Mouse (Mus musculus) lung, adult 18-20 months (tissue): ENCODE measurements around the gene Psd.

Source experiments
- DNase-seq, 2 experiments: peaks; one replicate each; pipeline ENCODE4 v3.0.0; 2022; ENCODE audit warnings: mixed read lengths in 2 of 2

The Psd gene

DNA sequence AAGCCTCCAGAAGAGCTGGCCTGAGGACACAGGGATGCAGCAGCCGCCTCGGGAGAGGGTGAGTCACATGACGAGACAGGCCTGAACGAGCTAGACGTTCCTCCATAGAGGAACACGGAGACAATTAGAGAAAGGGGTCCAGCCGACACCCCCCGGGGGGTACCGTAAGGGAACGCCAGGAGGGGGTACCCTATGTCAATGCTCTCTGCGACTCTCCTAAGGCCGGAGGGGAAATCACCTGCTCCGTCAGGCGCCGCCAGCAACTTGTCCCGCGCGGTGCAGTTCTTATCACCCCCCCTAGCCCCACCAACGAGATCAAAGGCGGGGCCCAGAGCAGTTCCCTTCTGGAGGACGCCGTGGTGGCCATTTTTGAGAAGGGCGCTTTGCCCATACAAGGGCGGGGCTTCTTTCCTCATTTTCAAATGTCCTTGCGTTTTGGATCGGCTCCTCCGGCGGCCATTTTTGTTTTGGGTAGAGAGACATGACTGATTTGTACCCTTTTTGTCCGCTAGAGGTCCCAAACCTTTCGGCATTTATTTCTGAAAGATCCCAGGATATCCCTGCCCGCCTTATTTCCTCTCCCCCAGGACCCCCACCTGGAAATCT lies 11.5 kb upstream of the Psd start, which contains the start of gene Cuedc2:
Gene Cuedc2 (minus strand): TSS at position 372 of the 606 bp plus-strand sequence.
- peak; percentile 97 for DNase-seq

DNA sequence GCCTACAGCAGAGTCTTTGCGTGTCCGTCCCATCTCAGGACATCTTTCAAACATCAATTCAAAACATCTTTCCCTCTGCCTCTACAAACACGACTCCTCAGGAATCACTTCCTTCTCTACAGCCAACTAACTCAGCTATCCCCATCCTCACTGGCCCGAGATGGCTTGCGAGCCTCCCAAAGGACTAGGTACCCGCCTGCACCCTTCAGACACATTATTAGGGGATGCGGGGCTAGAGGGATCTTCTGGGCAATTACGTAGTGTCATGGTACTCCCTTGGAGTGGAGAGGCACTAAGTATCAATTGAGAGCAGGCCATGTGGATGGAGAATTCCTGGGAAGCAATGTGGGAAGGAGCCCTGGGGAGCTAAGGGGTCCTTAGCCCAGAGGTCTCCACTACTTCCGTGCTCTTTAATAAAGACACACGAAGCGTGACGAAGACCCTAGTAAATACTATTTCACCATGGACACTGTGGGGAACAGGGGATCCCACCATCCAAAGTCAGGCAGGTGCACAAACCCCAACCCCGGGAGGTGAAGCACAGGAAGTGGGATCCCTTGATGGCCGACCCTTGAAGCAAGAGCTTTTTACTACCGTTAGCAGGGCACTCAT lies 10.9 kb upstream of the Psd start:
- DNase-seq: no peak

DNA sequence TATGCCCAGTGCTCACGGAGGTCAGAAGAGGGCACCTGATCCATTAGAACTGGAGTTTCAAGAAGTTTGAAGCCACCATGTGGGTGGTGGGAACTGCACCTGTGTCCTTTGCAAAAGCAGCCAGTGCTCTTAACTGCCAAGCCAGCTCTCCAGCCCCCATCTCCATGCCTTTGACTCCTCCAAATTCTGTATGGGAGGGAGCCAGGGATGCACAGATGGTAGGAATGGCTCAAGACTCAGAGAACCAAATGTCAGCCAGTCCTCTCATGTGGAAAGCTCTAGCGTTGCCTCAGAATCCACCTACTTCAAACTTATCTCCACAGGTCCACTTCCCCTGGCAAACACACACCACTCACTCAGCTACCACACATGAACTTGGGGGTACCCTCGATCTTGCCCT lies 7.0 kb upstream of the Psd start:
- no peak for DNase-seq

DNA sequence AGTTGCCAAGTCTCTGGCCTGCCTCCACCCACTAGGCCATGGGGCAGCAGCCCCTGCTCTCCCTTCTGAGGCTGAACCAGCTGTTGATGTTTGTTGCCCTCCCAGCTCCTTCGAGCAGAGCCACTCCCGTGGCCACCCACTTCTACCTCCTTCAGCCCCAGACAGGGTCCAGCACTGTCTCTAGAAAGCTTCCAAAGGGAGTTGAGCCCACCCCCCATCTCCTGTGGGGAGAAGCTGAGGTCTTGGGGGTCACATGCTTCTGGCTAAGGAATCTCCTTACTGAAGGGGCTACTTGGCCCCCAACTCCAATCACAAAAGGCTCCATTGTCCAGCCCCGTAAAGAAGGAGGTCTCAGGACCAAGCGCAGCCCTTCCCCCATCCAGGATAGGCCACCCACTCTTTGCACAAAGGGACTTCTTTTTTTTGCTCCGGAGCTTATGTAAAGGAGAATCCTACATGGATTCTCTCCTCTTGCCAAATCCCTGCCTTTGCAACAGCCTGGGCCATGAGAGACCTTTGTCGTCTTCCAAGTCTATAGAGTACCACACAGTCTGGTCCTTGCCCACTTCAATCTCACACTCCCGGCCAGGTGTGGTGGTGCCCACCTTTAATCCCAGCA lies 5.9 kb upstream of the Psd start:
- no peak for DNase-seq

DNA sequence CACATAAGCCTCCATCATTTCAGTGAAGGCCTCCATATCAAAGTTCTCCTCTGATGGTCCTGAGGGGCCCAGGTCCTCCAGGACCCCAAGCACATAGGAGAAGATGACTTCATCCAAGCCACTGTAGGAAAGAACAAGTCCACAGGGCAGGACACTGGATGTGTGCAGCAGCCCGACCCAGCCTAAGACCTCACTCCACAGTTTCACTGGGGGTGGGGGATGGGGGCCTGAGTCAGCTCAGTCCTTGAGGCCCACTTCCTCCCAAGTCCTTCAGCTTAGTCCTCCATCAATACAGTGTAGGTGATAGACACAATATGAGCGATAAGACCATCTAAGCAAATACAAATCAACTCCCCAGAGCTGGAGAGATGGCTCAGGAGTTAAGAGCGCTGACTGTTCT lies 5.0 kb upstream of the Psd start:
- DNase-seq: no peak

DNA sequence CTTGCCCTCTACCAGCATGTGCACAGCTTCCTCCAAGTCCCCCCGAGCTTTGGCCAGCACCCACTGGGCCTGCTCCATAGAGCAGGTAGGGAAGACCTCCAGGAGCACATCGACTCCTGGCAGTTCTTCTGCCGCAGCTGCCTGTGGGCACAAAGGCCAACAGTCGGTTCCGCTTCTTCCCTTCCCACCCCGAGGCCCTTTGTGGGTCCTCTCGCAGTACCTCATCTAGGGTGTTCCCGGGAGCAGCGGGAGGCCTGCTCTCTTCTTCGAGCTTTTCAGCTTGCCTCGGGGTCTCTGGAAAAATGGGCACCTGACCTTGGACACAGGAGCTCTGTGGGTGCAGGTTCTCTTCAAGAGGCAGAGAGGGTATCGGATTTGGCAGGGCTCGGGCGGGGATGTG lies 4.4 kb upstream of the Psd start:
- no peak for DNase-seq

DNA sequence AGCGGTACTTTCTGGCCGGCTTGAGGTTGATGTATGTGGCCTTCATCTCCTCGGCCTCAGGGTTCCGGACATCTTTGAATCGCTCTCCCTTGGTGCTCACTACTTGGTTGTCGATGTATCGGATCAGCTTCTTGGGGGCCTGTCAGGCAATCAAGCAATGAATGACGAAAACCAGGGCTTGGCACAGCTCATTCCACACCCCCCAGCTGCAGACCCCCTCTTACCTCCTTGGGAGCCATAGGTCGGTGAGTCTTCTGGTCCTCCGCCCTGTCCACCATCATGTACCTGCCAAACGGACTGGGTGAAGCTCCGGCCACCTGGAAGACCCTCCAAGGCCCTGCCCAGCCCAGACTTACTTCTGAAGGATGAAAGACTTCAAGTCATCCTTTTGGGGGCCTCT lies 3.7 kb upstream of the Psd start:
- DNase-seq: no peak

DNA sequence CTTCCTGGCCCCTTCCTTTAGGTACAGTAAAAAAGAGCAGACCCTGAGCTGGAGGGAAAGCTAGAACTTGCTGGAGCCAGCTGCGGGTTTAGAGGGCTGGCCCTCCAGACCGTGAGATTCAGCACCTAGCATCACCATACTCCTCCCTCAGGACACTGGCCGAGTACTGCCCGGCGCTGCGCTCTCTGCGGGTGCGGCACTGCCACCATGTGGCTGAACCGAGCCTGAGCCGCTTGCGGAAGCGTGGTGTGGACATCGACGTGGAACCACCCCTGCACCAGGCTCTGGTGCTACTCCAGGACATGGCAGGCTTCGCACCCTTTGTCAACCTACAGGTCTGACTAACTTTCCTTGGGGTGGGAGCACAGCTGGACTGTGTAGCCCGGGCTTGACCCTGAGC lies 3.0 kb upstream of the Psd start:
- peak; percentile 85 to 88 for DNase-seq

DNA sequence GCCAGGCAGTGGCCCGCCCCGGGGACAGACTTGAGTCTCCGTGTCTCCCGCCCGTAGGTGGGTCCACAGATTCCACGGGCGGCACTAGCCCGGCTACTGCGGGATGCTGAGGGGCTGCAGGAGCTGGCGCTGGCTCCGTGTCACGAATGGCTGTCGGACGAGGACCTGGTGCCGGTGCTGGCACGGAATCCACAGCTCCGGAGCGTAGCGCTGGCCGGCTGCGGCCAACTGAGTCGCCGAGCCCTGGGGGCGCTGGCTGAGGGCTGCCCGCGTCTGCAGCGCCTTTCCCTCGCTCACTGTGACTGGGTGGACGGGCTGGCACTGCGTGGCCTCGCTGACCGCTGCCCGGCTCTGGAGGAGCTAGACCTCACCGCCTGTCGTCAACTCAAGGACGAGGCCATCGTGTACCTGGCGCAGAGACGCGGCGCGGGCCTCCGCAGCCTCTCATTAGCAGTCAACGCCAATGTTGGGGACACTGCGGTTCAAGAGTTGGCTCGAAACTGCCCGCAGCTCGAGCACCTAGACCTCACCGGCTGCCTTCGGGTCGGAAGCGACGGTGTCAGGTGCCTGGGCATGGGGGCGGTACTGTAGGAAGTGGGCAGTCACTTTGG lies 2.2 kb upstream of the Psd start:
- peak in 1 of 2 experiments; percentile 18 for DNase-seq

DNA sequence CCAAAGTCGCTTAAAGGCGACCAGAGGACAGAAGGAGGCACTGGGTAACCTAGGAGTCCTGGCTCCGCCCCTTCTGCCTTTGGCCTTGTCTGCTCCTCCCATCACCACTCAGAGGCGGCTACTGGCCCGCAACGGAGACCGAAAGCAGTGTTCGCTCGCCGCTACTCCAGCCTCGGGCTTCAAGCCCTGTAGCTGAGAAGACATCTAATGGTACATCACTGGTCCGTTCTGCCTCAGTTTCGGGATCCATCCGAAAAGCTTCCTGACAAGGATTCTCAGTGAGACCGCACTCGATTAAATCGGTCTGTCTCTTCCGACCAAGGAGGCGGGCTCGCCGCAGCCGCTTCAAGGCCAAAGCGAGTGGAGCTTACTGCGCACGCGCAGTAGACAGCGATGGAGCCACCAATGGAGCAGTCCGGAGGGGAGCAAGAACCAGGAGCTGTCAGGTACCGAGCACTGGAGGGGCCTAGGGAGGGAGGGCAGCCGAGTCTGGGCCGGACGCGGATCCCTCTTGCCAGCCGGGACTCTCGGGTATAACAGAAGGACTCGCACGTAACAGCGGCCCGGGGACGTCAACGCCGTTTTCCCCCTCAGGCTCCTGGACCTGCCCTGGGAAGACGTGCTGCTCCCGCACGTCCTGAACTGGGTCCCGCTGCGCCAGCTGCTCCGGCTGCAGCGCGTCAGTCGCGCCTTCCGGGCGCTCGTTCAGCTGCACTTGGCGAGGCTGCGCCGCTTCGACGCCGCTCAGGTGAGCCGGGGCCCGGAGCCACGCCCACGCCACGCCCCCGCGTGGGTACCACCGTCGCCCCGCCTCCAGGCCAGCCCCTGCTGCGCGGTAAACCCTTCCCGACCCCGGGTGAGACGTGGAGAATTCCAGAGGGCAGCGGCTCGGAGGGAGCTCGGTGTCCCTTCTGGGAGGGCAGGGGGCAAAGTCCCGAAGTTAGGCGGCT lies 1.4 kb upstream of the Psd start, which contains the start of gene Fbxl15:
Gene Fbxl15 (plus strand): TSS at position 104 of the 950 bp plus-strand sequence.
- peak; percentile 94 for DNase-seq

DNA sequence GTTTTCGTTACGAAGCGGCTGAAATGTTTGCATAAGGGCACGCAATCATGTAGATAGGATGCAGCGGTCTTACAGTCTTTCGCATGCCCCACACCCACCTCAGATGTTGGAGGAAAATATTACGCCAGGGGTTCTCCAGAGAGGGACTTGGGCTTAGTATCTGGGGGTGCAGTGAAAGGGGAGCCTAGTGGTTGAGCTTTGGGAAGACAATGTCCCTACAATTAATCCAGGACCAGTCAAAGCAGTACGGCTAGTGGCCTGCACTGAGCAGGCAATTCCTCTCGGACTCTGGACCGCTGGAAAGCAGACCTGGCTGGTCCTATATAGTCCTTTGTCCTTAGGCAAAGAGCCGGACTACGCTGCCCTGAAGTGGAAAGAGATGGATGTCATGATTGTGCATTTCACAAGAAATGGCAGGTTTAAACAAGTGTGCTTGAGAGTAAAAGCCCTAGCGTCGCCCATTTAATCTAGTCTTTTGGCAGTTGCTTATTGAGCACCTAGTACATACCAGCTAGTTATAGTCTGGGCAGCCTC lies 642 bp upstream of the Psd start:
- no peak for DNase-seq

DNA sequence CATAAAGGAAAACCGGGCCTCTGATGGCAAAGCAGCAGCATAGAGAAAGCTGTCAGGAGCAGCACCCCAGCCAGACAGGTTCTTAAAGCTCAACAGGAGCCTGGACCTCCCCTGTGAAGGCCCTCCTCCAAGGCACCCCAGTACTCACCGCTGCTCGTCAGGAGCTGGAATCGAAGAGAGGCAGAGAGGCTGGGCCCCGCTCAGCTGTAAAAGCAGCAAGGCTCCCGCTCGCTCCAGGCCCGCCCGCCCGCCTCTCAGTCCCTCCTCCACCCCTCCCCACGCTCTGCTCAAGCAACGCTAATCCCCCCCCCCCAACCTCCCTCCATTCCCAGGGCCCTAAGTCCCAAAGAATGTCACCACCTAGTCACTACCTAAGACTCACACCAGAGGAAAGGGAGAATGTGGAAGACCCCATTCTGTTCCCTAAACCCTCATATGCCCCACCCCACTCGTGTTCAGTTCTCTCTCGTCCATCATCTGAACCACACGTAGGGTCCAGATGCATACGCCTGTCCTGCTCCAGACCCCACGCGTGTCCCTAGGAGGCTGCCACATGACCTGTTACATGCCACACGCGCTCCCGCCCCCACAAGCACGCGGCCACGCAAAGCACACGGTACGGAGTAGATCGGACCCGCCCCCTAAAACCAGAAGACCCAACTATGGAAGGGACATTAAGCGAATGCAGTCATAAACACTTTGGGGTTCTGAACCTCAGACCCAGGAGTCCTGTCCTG lies 769 bp downstream of the Psd start:
- DNase-seq: no peak

DNA sequence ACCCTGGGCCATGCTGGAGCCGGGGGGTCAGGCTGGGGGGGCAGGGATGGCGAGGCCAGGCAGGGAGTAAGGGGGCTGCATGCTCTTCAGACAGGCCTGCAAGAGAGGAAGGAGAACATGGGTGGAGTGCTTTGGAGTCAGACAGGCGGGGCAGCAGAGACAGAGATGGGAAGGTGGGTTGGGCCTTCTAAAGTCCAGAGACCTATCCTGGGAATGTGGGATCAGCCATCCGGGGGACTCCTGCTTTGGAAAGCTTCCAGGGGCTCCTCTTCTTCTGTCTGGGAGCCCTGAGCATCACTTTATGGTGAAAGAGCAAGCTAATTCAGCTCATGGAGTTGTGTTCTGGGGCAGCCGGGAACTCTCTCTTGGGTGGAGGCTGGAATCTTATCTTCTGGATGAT lies 2.0 kb downstream of the Psd start:
- no peak for DNase-seq

DNA sequence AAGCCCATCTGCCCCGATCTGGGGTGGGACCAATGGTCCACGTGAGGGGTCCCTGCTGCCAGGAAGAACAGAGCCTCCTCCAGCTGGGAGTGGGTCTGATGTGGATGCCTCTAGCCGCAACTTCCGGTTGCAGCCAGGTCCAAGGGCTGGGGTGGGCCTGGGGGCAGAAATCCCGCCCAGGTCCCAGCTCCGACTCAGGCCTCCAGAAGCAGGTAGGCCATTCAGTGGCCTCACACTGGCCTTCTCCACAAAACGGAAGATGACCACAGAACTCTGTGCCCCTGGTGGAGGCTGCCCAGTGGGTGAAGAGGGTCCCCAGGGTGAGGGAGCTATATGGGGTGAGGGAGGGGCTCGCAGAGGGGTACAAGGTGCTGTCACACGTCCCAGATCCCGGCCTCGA lies 2.6 kb downstream of the Psd start:
- no peak for DNase-seq

DNA sequence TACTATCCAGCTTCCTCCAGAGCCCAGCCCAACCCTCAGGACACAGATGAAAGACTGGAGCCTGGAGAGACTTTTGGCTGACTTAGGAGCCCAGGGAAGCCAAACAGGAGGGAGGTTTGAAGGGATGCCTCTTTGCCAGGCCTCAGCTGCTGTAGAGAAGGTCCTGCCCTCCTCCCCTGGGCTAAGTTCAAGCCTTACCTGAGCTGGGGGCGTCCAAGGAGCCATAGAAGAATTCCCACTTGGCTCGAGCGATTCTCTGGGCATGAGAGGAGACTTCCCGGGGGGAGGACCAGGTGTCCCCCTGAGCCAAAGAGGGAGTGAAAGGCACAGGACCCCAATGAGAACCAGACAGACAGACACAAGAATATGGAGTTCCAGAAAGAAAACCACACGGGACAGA lies 3.2 kb downstream of the Psd start:
- DNase-seq: no peak

DNA sequence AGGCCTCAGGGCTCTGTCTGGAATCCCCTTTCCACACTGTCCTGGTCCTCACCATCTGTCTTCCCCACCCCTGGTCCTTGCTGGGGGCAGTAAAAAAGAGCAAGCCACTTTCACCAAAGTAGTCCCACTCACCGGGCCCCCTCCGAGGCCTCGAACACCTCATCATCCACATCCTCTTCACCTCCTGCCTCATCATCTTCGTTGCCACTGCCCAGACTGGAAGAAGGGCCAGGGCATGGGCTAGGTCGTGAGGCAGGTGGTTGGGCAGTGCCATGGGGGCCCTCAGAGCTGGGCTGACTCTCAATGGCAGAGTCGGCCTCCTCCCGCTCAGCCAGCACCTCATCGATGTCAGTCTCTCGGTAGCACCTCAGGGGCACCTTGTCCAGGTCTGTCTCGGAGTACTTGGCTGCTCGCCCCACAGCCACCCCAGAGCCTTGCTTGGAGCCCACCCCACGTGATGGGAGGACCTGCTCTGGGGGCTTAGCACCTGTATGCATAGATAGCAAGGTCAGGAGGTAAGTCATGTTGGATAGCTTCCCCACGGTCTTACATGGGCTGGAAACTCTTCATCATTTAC lies 3.9 kb downstream of the Psd start:
- DNase-seq: no peak

DNA sequence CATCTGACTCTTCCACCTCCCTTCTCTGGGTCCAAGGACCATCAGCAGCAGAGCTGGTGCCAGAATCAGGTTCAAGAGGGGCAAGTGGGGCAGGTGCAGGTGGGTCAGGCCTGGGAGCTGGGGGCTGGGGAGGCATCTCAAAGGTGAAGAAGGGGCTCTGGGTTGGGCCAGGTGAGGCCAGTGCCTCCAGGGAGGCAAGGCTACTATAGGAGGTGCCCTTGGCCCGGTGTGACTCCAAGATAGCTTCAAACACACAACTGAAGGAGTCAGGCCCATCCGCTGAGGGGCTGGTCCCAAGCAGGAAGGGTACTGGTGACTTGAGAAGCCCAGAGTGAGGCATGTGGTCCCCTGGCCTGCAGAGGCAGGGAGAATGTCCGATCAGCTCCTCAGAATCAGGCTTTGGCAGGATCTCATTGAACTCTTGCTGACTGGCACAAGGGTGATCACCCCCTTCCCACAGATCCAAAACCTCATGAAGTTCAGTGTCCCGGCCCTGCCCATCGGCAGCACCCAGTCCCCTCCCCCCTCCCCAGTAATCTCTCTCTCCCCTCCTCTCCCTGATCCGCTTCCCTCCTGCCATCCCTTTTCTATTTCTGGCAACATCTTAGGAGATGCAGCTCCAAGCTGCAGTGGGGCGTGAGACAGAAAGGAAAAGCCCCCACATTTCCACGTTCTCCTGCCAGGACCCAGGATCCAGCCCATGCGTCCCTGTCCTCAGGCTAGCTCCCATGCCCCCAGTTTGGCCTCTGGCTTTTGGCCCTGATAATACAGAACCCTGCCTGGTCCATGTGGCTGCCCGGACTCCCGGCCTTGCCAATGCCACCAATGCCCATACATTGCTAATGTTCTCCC lies 4.6 kb downstream of the Psd start:
- no peak for DNase-seq

DNA sequence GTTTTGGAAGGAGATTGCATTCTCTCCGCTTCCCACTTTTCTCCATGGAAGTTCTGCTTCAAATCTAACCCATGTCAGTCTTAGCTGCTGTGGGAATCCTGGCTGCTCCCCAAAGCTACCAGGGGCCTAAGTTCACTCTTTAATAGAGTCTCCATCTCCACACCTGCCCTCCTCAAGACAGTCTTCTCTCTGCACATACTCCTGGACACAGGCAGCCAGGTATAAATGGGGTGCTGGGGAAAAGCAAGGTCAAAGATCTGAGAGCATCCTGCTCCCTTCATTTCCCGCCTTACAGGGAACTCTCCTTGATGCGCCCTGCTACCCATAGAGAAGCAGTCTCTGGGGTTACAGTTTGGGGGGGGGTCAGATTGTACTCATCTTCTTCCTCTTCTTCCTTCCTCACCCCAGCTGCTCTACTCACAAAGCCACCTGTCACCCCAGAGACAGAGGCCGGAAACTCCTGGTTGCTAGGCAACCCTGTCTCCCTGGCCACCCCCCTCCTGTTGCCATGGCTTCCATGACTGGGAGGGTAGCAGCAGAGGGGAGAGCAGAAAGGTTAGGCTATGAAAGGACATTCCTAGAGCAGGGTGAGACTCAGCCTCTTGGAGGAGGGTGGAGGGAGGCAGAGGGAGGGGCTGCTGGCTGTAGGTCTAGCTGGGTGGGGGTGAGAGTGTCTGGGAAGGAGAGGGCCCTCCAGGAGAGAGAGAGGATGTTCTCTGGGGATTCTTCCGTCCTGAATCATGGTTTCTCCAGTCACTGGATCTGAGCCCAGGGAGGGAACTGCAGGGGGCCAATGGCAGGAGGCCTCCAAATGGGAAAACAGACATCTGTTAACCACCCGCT lies 5.6 kb downstream of the Psd start:
- no peak for DNase-seq

DNA sequence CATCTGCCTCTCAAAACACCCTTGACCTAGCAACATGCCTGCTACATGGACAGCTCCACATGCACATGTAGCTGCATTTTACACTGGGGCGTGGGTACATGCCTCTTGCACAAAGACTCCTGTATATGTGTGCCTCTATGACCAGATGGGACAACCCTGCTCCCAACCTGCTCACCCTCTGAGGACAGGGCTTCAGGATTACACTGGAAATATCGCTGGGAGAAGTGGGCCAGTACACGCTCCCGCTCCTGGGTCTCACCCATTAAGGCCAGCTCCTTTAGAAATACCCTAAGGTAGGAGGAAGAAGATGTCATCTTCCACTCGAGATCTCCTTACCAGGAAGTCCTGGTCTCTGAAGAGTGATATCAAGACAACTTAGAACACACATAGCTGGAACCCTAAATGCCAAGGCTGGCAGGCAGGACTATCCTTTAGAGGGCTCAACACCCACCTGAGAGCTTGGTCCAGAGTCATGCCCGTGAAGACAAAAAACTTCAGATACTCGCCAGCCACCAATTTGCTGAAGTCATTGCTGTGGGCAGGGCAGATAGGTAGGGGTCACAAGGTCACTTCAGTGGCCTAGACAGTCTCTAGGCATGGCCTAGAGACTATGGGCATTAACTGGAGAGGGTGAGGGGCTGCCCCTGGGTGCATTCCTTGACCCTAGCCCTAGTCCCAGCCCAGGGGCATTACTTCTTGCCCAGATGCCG lies 6.7 kb downstream of the Psd start:
- no peak for DNase-seq
